Mouse (Mus musculus): ENCODE measurements around the gene Eef2k. TPM values are rescaled to one million over a fixed set of nuclear protein-coding genes. Genes with fewer than 3 reads are reported as not detected.
A peak's percentile ranks its signal among the peaks of the same experiment; 100 is the strongest.
"Not testable (repeated sequence)": the region's sequence is repeated elsewhere in the genome, so short reads cannot be mapped to it uniquely, and the experiment has no call there.

The Eef2k gene
- polyA plus RNA-seq, 1 experiment from 2014 or later = 21.8 TPM

- no peaks in the 10 kb centered on the region for H3K27me3 ChIP-seq
- CTCF ChIA-PET = interaction anchor here (0.8 to 3.2 kb wide), 5 partner anchors 10 to 187 kb away, joined by 3 to 17 read pairs (median 3); partner anchors contain the start of gene Igsf6
- ATAC-seq (no peak), DNase-seq (ENCODE audit: low read depth, low spot score) (no peak)
- POLR2A ChIA-PET = interaction anchor here (0.6 kb wide), 1 partner anchor 463 kb away, joined by 5 read pairs; no protein-coding TSS in a partner anchor
- TF ChIP-seq CTCF (IDR thresholded peaks at IDR 0.05) = no peak
- in situ Hi-C loops (cut with MboI; ENCODE audit: low pct_unique_long_range_greater_than_20kb) = loop anchor here (5.0 kb wide), 2 partner anchors 134 to 184 kb away; no protein-coding TSS in a partner anchor
Observed at GRCm38 (mm10) chr7:120933110-120933509, 90.5 kb downstream of the Eef2k start.

- TF ChIP-seq CTCF (IDR thresholded peaks at IDR 0.05) = no peak
- ATAC-seq (no peak), DNase-seq (ENCODE audit: low read depth, low spot score) (no peak)
- ChIA-PET POLR2A (interaction anchor here (0.5 kb wide), 1 partner anchor 221 kb away, joined by 4 read pairs; no protein-coding TSS in a partner anchor), CTCF (interaction anchor here (0.8 to 3.2 kb wide), 7 partner anchors 8 to 188 kb away, joined by 3 to 17 read pairs (median 3); partner anchors contain the start of gene Igsf6)
- in situ Hi-C loops (cut with MboI; ENCODE audit: low pct_unique_long_range_greater_than_20kb) = loop anchor here (5.0 kb wide), 2 partner anchors 134 to 184 kb away; no protein-coding TSS in a partner anchor
- no peaks in the 10 kb centered on the region for H3K27me3 ChIP-seq
Observed at GRCm38 (mm10) chr7:120933680-120934195, 91.1 kb downstream of the Eef2k start.

GRCm38 (mm10) chr7:120934716-120935115, 92.1 kb downstream of the Eef2k start:
- TF ChIP-seq CTCF (IDR thresholded peaks at IDR 0.05) = no peak
- peak; percentile 19 for DNase-seq (ENCODE audit: low read depth, low spot score)
- peak; percentile 87 for ATAC-seq
- POLR2A ChIA-PET = no interaction called here
- CTCF ChIA-PET = interaction anchor here (0.6 to 3.2 kb wide), 14 partner anchors 9 to 294 kb away, joined by 3 to 17 read pairs (median 3); no protein-coding TSS in a partner anchor
- in situ Hi-C loops (cut with MboI; ENCODE audit: low pct_unique_long_range_greater_than_20kb) = loop anchor here (5.0 kb wide), 2 partner anchors 133 to 183 kb away; no protein-coding TSS in a partner anchor
- H3K27me3 ChIP-seq = no peaks in the 10 kb centered on the region

GRCm38 (mm10) chr7:120936522-120936921, 93.9 kb downstream of the Eef2k start:
- ChIA-PET CTCF (interaction anchor here (1.1 kb wide), 1 partner anchor 24 kb away, joined by 3 read pairs; no protein-coding TSS in a partner anchor), POLR2A (no interaction called here)
- no peaks in the 10 kb centered on the region for H3K27me3 ChIP-seq
- in situ Hi-C loops (cut with MboI; ENCODE audit: low pct_unique_long_range_greater_than_20kb) = no loop called here
- no peak for ATAC-seq
- no peak for DNase-seq (ENCODE audit: low read depth, low spot score)
- no peak for TF ChIP-seq CTCF (IDR thresholded peaks at IDR 0.05)

GRCm38 (mm10) chr7:120938206-120938605, 95.6 kb downstream of the Eef2k start:
- POLR2A ChIA-PET = no interaction called here

GRCm38 (mm10) chr7:120940343-120940742, 97.7 kb downstream of the Eef2k start:
- ChIA-PET CTCF (no interaction called here), POLR2A (no interaction called here)
- no peaks in the 10 kb centered on the region for H3K27me3 ChIP-seq
- TF ChIP-seq CTCF (IDR thresholded peaks at IDR 0.05) = no peak
- in situ Hi-C loops (cut with MboI; ENCODE audit: low pct_unique_long_range_greater_than_20kb) = no loop called here
- no peak for ATAC-seq
- no peak for DNase-seq (ENCODE audit: low read depth, low spot score)

More at GRCm38 (mm10) chr7:120938206-120938605, 95.6 kb downstream of the Eef2k start:
- ATAC-seq (no peak), DNase-seq (ENCODE audit: low read depth, low spot score) (no peak)
- in situ Hi-C loops (cut with MboI; ENCODE audit: low pct_unique_long_range_greater_than_20kb) = no loop called here
- no peak for TF ChIP-seq CTCF (IDR thresholded peaks at IDR 0.05)
- no peaks in the 10 kb centered on the region for H3K27me3 ChIP-seq
- CTCF ChIA-PET = interaction anchor here (2.2 kb wide), 1 partner anchor 14 kb away, joined by 6 read pairs; no protein-coding TSS in a partner anchor

- CTCF ChIA-PET = no interaction called here
- in situ Hi-C loops (cut with MboI; ENCODE audit: low pct_unique_long_range_greater_than_20kb) = no loop called here
- no peaks in the 10 kb centered on the region for H3K27me3 ChIP-seq
- TF ChIP-seq CTCF (IDR thresholded peaks at IDR 0.05) = no peak
- ATAC-seq (no peak), DNase-seq (ENCODE audit: low read depth, low spot score) (no peak)
- POLR2A ChIA-PET = interaction anchor here (0.5 kb wide), 1 partner anchor 191 kb away, joined by 5 read pairs; no protein-coding TSS in a partner anchor
Observed at GRCm38 (mm10) chr7:120941214-120941613, 98.6 kb downstream of the Eef2k start.

- no peaks in the 10 kb centered on the region for H3K27me3 ChIP-seq
- ChIA-PET POLR2A (no interaction called here), CTCF (interaction anchor here (0.7 to 1.8 kb wide), 3 partner anchors 12 to 15 kb away, joined by 3 to 5 read pairs (median 4); no protein-coding TSS in a partner anchor)
- ATAC-seq (no peak), DNase-seq (ENCODE audit: low read depth, low spot score) (no peak)
- TF ChIP-seq CTCF (IDR thresholded peaks at IDR 0.05) = no peak
- in situ Hi-C loops (cut with MboI; ENCODE audit: low pct_unique_long_range_greater_than_20kb) = no loop called here
Observed at GRCm38 (mm10) chr7:120942506-120942905, 99.9 kb downstream of the Eef2k start.

GRCm38 (mm10) chr7:120943936-120944509, 101.4 kb downstream of the Eef2k start:
- ChIA-PET CTCF (interaction anchor here (0.7 to 1.8 kb wide), 6 partner anchors 9 to 125 kb away, joined by 3 to 5 read pairs (median 4); no protein-coding TSS in a partner anchor), POLR2A (no interaction called here)
- ATAC-seq (no peak), DNase-seq (ENCODE audit: low read depth, low spot score) (peak; percentile 28)
- in situ Hi-C loops (cut with MboI; ENCODE audit: low pct_unique_long_range_greater_than_20kb) = no loop called here
- no peak for TF ChIP-seq CTCF (IDR thresholded peaks at IDR 0.05)
- no peaks in the 10 kb centered on the region for H3K27me3 ChIP-seq

GRCm38 (mm10) chr7:120953591-120953990, 111.0 kb downstream of the Eef2k start:
- DNase-seq (ENCODE audit: low read depth, low spot score); in situ Hi-C loops (cut with MboI; ENCODE audit: low pct_unique_long_range_greater_than_20kb); ATAC-seq; POLR2A ChIA-PET; H3K27me3 ChIP-seq: not testable (repeated sequence)
- CTCF ChIA-PET = interaction anchor here (0.5 to 1.7 kb wide), 2 partner anchors 10 to 19 kb away, joined by 3 to 5 read pairs; no protein-coding TSS in a partner anchor

Other genes starting within 250 kb of the Eef2k start
- 278 TPM for gene Uqcrc2, start 207.7 kb upstream of the Eef2k start, polyA plus RNA-seq (2021)
- gene Pdzd9, start 172.5 kb upstream of the Eef2k start, polyA plus RNA-seq (2021) = 0.30 TPM
- gene Mosmo, start 165.2 kb upstream of the Eef2k start, polyA plus RNA-seq (2021) = 25.9 TPM
- gene Vwa3a, start 103.5 kb upstream of the Eef2k start, polyA plus RNA-seq (2021) = 0.06 TPM
- not detected for gene Gm5737, start 30.5 kb upstream of the Eef2k start, polyA plus RNA-seq (2021)
- gene Polr3e, start 74.9 kb downstream of the Eef2k start, polyA plus RNA-seq (2021) = 27.2 TPM
- 39.9 TPM for gene Cdr2, start 139.5 kb downstream of the Eef2k start, polyA plus RNA-seq (2021)
- 0.09 TPM for gene Mfsd13b, start 139.7 kb downstream of the Eef2k start, polyA plus RNA-seq (2021)
- 145 TPM for gene Mettl9, start 191.6 kb downstream of the Eef2k start, polyA plus RNA-seq (2021)
- gene Igsf6, start 231.7 kb downstream of the Eef2k start, polyA plus RNA-seq (2021) = 0.17 TPM
- gene Otoa, start 238.8 kb downstream of the Eef2k start, polyA plus RNA-seq (2021) = 0.09 TPM